In genomic region chr2:153332271-153332670, GRCm38 (mm10) we compare ENCODE assay signal across 14 mouse cellular contexts.
A peak's percentile ranks its signal among the peaks of the same experiment; 100 is the strongest.
DNase-seq lines count a peak whose midpoint lies in the region.
"Had no signal": no experiment of that assay in that cellular context is flagged by ENCODE, and none has a peak within 500 bp of the region (broad histone marks: within the 10 kb centered on the region; RNA-seq: fewer than 3 reads in every experiment).

No protein-coding gene starts in this region.

- DNase-seq in brain, adult 2 months (ENCODE audit: low read depth, low spot score) = peak; percentile 74
- DNase-seq in cerebellum, adult 11 months = peak; percentile 27
- peak; percentile 63 for DNase-seq in cerebellum, adult 9-10 months
- DNase-seq in cerebellum, postnatal 36 days = peak; percentile 22 to 37
- DNase-seq in lung, postnatal 25 days (ENCODE audit: low spot score) = no peak
- no peak for DNase-seq in retina, postnatal 1 day
- DNase-seq: adrenal gland, postnatal 25 days; forebrain, postnatal 0 days; gastrocnemius, postnatal 14 days; heart, adult 18-20 months; heart, postnatal 36 days; left cerebral cortex, postnatal 4 days; liver, postnatal 0 days; right cerebral cortex, postnatal 4 days had no signal

Comparison
In these comparisons a context has a peak if more than half of its experiments do, and no peak if none do; other contexts are left out.
1. DNase-seq: peak in brain, adult 2 months (single experiment), cerebellum, adult 11 months (single experiment), cerebellum, adult 9-10 months (single experiment) and cerebellum, postnatal 36 days (2 of 2); none in lung, postnatal 25 days (single experiment) and retina, postnatal 1 day (single experiment).